Mouse (Mus musculus) cerebellum, adult 2 months (tissue): ENCODE results near the gene Rac2.

Experiments used
- CTCF ChIP-seq: fragments of 200-500 bp; IDR thresholded peaks from 2 replicates; pipeline ENCODE4 v1.5.1; 2011; ENCODE audit warnings: low read depth, mild to moderate bottlenecking, control low read depth, low read length, moderate library complexity, borderline replicate concordance; ENCODE audit not compliant: insufficient read depth
- POLR2A ChIP-seq: fragments of 200-500 bp; IDR thresholded peaks from 2 replicates; pipeline ENCODE4 v1.6.1; 2011; ENCODE audit warnings: low read length, control low read depth, borderline replicate concordance; ENCODE audit not compliant: insufficient read depth

DNA sequence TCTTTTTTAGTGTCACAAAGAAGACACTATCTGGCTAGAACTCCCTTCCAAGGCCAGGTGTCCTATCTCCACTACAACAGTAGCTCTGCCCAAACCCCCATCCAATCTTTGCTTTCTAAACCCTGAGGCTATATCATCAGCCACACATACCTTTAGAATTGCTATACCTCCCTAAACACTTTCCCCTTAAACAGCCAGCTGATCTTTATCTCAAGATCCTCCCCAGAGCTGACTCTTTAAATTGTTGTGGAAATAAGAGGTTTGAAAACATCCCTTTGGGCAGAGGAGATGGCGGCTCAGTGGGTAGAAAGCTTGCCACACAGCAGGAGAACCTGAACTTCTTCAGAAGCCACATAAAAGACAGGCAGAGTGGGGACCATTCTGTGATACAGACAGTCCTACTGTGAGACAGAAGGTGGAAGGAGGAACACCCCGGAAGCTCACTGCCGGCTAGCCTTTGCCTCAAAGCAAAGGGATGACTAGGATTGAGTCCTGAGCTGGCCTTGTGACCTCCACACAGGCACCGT is 3.8 kb upstream of the Rac2 start:
- TF ChIP-seq CTCF, result no peak
- TF ChIP-seq POLR2A, result no peak
